Comparison of ENCODE assay signal across 27 mouse cellular contexts in the genomic region with DNA sequence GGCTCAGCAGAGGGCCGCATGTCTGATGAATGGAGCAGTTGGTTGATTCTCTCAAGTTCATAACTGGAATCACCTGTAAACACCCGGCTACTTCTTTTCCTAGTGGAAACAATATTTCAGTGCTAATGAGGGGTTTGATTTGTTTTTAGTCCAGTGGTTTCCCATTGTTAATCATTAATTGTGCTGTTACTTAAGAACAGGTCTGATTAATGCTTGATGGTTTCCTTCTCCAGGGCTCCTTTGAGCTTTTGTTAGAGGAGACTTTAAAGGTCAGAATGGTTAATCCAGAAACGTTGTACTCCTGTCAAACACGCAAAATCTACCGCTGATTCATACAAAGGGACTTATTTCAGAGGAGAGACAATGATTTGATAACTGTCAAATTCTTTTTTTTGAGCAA.
DNase-seq lines count a peak whose midpoint lies in the region; ATAC-seq lines count a peak whose summit lies in the region.
"Had no signal": no experiment of that assay in that cellular context is flagged by ENCODE, and none has a peak within 500 bp of the region (broad histone marks: within the 10 kb centered on the region; RNA-seq: fewer than 3 reads in every experiment).

No protein-coding gene starts in this region.

- H3K27me3 ChIP-seq in kidney, embryonic 16.5 days (ENCODE audit: insufficient read depth, low read length): no peaks in the 10 kb centered on the region
- H3K27me3 ChIP-seq: embryonic facial prominence, embryonic 12.5 days; heart, embryonic 15.5 days; neural tube, embryonic 12.5 days had no signal

- H3K9ac ChIP-seq in kidney, embryonic 16.5 days (replicated peaks; ENCODE audit: low read length): no peak overlapping the region
- H3K9ac ChIP-seq: embryonic facial prominence, embryonic 12.5 days; heart, embryonic 15.5 days; liver, embryonic 14.5 days; neural tube, embryonic 12.5 days had no signal

- no peaks in the 10 kb centered on the region for H3K36me3 ChIP-seq in kidney, embryonic 16.5 days (ENCODE audit: insufficient read depth, low read length)
- H3K36me3 ChIP-seq: embryonic facial prominence, embryonic 12.5 days; heart, embryonic 10.5 days; heart, embryonic 15.5 days; neural tube, embryonic 12.5 days had no signal

- 25% methylated on average over 5 of the region's 5 CpGs for WGBS in kidney, embryonic 16.5 days

- H3K4me1 ChIP-seq in kidney, embryonic 16.5 days (ENCODE audit: insufficient read depth, low read length): peaks cover 29% of the 10 kb centered on the region
- H3K4me1 ChIP-seq: heart, embryonic 10.5 days; heart, embryonic 15.5 days had no signal

- peak; percentile 75 for ATAC-seq in kidney, embryonic 16.5 days (ENCODE audit: low FRiP score, low TSS enrichment)
- ATAC-seq: forebrain, embryonic 14.5 days; hindbrain, postnatal 0 days; intestine, embryonic 16.5 days; midbrain, embryonic 16.5 days had no signal

- no peak overlapping the region for H3K4me3 ChIP-seq in kidney, embryonic 16.5 days (ENCODE audit: low read length)
- H3K4me3 ChIP-seq: embryonic facial prominence, embryonic 12.5 days; heart, embryonic 10.5 days; heart, embryonic 15.5 days; neural tube, embryonic 12.5 days had no signal

- no peaks in the 10 kb centered on the region for H3K9me3 ChIP-seq in kidney, embryonic 16.5 days (ENCODE audit: low read length)
- H3K9me3 ChIP-seq: embryonic facial prominence, embryonic 12.5 days; heart, embryonic 10.5 days; heart, embryonic 15.5 days; neural tube, embryonic 12.5 days had no signal

- no peak overlapping the region for H3K4me2 ChIP-seq in kidney, embryonic 16.5 days (replicated peaks; ENCODE audit: low read depth, low read length)
- H3K4me2 ChIP-seq: embryonic facial prominence, embryonic 12.5 days; heart, embryonic 15.5 days; neural tube, embryonic 12.5 days had no signal

- no peak overlapping the region for H3K27ac ChIP-seq in kidney, embryonic 16.5 days (ENCODE audit: low read length)
- H3K27ac ChIP-seq: embryonic facial prominence, embryonic 12.5 days; heart, embryonic 10.5 days; heart, embryonic 15.5 days; hindbrain, postnatal 0 days; liver, embryonic 14.5 days; macrophage; neural tube, embryonic 12.5 days had no signal

- peak; percentile 31 to 82 for DNase-seq in kidney, adult 8-10 months
- no peak for DNase-seq in kidney, postnatal 10 days
- DNase-seq in retina, embryonic 14.5 days (ENCODE audit: low spot score): peak; percentile 39
- no peak for DNase-seq in retina, postnatal 1 day
- DNase-seq in MN1 (ENCODE audit: low spot score): no peak
- DNase-seq: adrenal gland, adult 8-10 months; B cell, adult 2 months; cerebellum, adult 2 months; cerebellum, postnatal 14 days; embryo, embryonic 11 days; gastrocnemius, postnatal 25 days; layer of hippocampus, postnatal 36 days; left cerebral cortex, postnatal 4 days; lung, adult 2 months; lung, postnatal 10 days; thymus, postnatal 4 days had no signal

Comparison
In these comparisons a context has a peak if more than half of its experiments do, and no peak if none do; other contexts are left out.
1. DNase-seq: peak in kidney, adult 8-10 months (2 of 2) and retina, embryonic 14.5 days (single experiment); none in kidney, postnatal 10 days (single experiment), retina, postnatal 1 day (single experiment) and MN1 (single experiment).